Comparison of ENCODE assay signal across 21 mouse cellular contexts in genomic region chr8:91506682-91507257, GRCm38 (mm10).
DNase-seq lines count a peak whose midpoint lies in the region; ATAC-seq and TF ChIP-seq lines count a peak whose summit lies in the region.
"Had no signal": no experiment of that assay in that cellular context is flagged by ENCODE, and none has a peak within 500 bp of the region (broad histone marks: within the 10 kb centered on the region; RNA-seq: fewer than 3 reads in every experiment).

No protein-coding gene starts in this region.

- no peak for TF ChIP-seq RAD21 in MEL (IDR thresholded peaks at IDR 0.05; ENCODE audit: low read depth, low read length)

- no peak overlapping the region for H3K9ac ChIP-seq in liver, adult 2 months (ENCODE audit: low read depth, low read length)
- no peak overlapping the region for H3K9ac ChIP-seq in liver, postnatal 0 days (replicated peaks)
- H3K9ac ChIP-seq in MEL (ENCODE audit: control insufficient read depth, low read depth, low read length, poor library complexity, severe bottlenecking), result no peak overlapping the region
- H3K9ac ChIP-seq: embryonic facial prominence, embryonic 12.5 days; forebrain, embryonic 13.5 days; forebrain, embryonic 15.5 days; forebrain, postnatal 0 days had no signal

- H3K27ac ChIP-seq in liver, adult 2 months (replicated peaks; ENCODE audit: insufficient read depth, low read depth, low read length), result 0 out of 2 replicates have a peak overlapping the region, but pooled peaks have one; percentile 16
- no peak overlapping the region for H3K27ac ChIP-seq in liver, postnatal 0 days (ENCODE audit: low read depth)
- peak overlapping the region; percentile 89 for H3K27ac ChIP-seq in MEL (ENCODE audit: control insufficient read depth, low read depth, low read length)
- H3K27ac ChIP-seq: embryonic facial prominence, embryonic 10.5 days; embryonic facial prominence, embryonic 12.5 days; forebrain, embryonic 13.5 days; forebrain, embryonic 15.5 days had no signal

- no peak for TF ChIP-seq CTCF in liver, adult 2 months (IDR thresholded peaks at IDR 0.05; ENCODE audit: low read depth, low read length)
- TF ChIP-seq CTCF in liver, postnatal 0 days (IDR thresholded peaks at IDR 0.05; ENCODE audit: low read depth), result no peak
- TF ChIP-seq CTCF in MEL (IDR thresholded peaks at IDR 0.05 in 2 of 3, conservative IDR thresholded peaks at IDR 0.05 in 1 of 3; ENCODE audit: control insufficient read depth in 1 of 3, insufficient read depth in 1 of 3, low read depth in 2 of 3, low read length in 3 of 3, poor library complexity in 1 of 3, severe bottlenecking in 1 of 3), result no peak

- 73% methylated on average over 6 of the region's 6 CpGs for WGBS in liver, adult 2 months
- WGBS in liver, postnatal 0 days (ENCODE audit: insufficient replicate concordance), result 80% methylated on average over 6 of the region's 6 CpGs

- TF ChIP-seq POLR2A in liver, adult 2 months (IDR thresholded peaks at IDR 0.05; ENCODE audit: extremely low read depth, insufficient read depth, low read length), result no peak
- no peak for TF ChIP-seq POLR2A in MEL (IDR thresholded peaks at IDR 0.05; ENCODE audit: control insufficient read depth in 1 of 2, insufficient read depth in 1 of 2, low read depth in 1 of 2, low read length in 2 of 2, poor library complexity in 1 of 2)
- TF ChIP-seq POLR2A in myocyte (IDR thresholded peaks at IDR 0.05; ENCODE audit: insufficient read length, low read depth), result no peak

- H3K4me1 ChIP-seq in liver, adult 2 months (ENCODE audit: control insufficient read depth, insufficient read depth, low read length), result peaks cover 12% of the 10 kb centered on the region
- H3K4me1 ChIP-seq in liver, postnatal 0 days (ENCODE audit: insufficient read depth), result peaks cover 6% of the 10 kb centered on the region
- H3K4me1 ChIP-seq in MEL (ENCODE audit: control insufficient read depth in 1 of 2, insufficient read depth in 2 of 2, low read length in 2 of 2), result peaks cover 34 to 38% of the 10 kb centered on the region in 2 experiments

- TF ChIP-seq EP300 in liver, postnatal 0 days (IDR thresholded peaks at IDR 0.05; ENCODE audit: low read depth), result no peak
- TF ChIP-seq EP300 in MEL (IDR thresholded peaks at IDR 0.05; ENCODE audit: low read depth in 1 of 2, low read length in 2 of 2), result no peak

- ATAC-seq in liver, postnatal 0 days, result no peak
- ATAC-seq: activated CD4-positive, CD25-positive, alpha-beta regulatory T cell, adult 4 months; forebrain, embryonic 13.5 days; forebrain, embryonic 15.5 days; forebrain, postnatal 0 days; Patski had no signal

- 0 out of 2 replicates have a peak, but pooled peaks cover 3% of the 10 kb centered on the region for H3K79me2 ChIP-seq in liver, adult 2 months (ENCODE audit: control insufficient read depth, insufficient read depth, low read length)
- H3K79me2 ChIP-seq in MEL (ENCODE audit: control insufficient read depth, insufficient read depth, low read length, poor library complexity) (no peaks in the 10 kb centered on the region), myocyte (ENCODE audit: control insufficient read depth, insufficient read depth) (no peaks in the 10 kb centered on the region)

- no peaks in the 10 kb centered on the region for H3K9me3 ChIP-seq in liver, postnatal 0 days (ENCODE audit: low read length)
- no peaks in the 10 kb centered on the region for H3K9me3 ChIP-seq in MEL (replicated peaks; ENCODE audit: insufficient read depth, low read length)
- H3K9me3 ChIP-seq: embryonic facial prominence, embryonic 10.5 days; embryonic facial prominence, embryonic 12.5 days; forebrain, embryonic 13.5 days; forebrain, embryonic 15.5 days; G1E had no signal

- no peaks in the 10 kb centered on the region for H3K27me3 ChIP-seq in liver, adult 2 months (ENCODE audit: control insufficient read depth, insufficient read depth, low read length)
- H3K27me3 ChIP-seq in liver, postnatal 0 days (ENCODE audit: insufficient read depth, low read length), result no peaks in the 10 kb centered on the region
- H3K27me3 ChIP-seq in MEL (ENCODE audit: control insufficient read depth in 1 of 2, insufficient read depth in 2 of 2, low read length in 2 of 2) (no peaks in the 10 kb centered on the region), myocyte (ENCODE audit: control insufficient read depth, insufficient read depth, insufficient read length) (no peaks in the 10 kb centered on the region)
- H3K27me3 ChIP-seq: CH12.LX; embryonic facial prominence, embryonic 12.5 days; forebrain, embryonic 15.5 days; Patski had no signal

- H3K36me3 ChIP-seq in liver, adult 2 months (ENCODE audit: control insufficient read depth, insufficient read depth, low read length), result no peaks in the 10 kb centered on the region
- H3K36me3 ChIP-seq in liver, postnatal 0 days (replicated peaks; ENCODE audit: insufficient read depth, low read length), result no peaks in the 10 kb centered on the region; the same call in 1 of the 2 replicates
- H3K36me3 ChIP-seq in MEL (ENCODE audit: control insufficient read depth in 1 of 2, insufficient read depth in 2 of 2, low read length in 2 of 2), result peaks cover 0 to 35% of the 10 kb centered on the region in 2 experiments; a peak in 3 of 4 replicates
- H3K36me3 ChIP-seq in myocyte (ENCODE audit: control insufficient read depth, insufficient read depth), result no peaks in the 10 kb centered on the region
- H3K36me3 ChIP-seq: embryonic facial prominence, embryonic 10.5 days; embryonic facial prominence, embryonic 12.5 days; forebrain, embryonic 15.5 days had no signal

- no peak overlapping the region for H3K4me3 ChIP-seq in liver, adult 2 months (ENCODE audit: insufficient read depth, low read depth, low read length)
- H3K4me3 ChIP-seq in liver, postnatal 0 days (ENCODE audit: low read depth, low read length), result no peak overlapping the region
- H3K4me3 ChIP-seq in MEL (ENCODE audit: control insufficient read depth in 1 of 2, insufficient read depth in 1 of 2, low read depth in 2 of 2, low read length in 2 of 2) (no peak overlapping the region), myocyte (no peak overlapping the region)
- H3K4me3 ChIP-seq: embryonic facial prominence, embryonic 10.5 days; embryonic facial prominence, embryonic 12.5 days; forebrain, embryonic 13.5 days; forebrain, embryonic 15.5 days had no signal

- peak; percentile 54 for DNase-seq in liver, adult 2 months (ENCODE audit: extremely low read depth, low read depth, low spot score)
- no peak for DNase-seq in liver, postnatal 0 days
- DNase-seq in MEL (ENCODE audit: low read depth, low spot score), result no peak
- DNase-seq in spleen, postnatal 36 days (ENCODE audit: low spot score in 2 of 2), result no peak
- DNase-seq: adrenal gland, postnatal 25 days; B cell, adult 2 months; cerebellum, adult 11-12 months; cerebellum, adult 2 months; cerebellum, adult 9-10 months; cerebellum, postnatal 10 days; cerebellum, postnatal 25 days; forebrain, postnatal 0 days had no signal

- no peak overlapping the region for H3ac ChIP-seq in myocyte (ENCODE audit: control insufficient read depth, insufficient read length)

- no peak overlapping the region for H3K4me2 ChIP-seq in liver, postnatal 0 days (ENCODE audit: low read depth, low read length)
- H3K4me2 ChIP-seq in myocyte (ENCODE audit: low read depth), result peak overlapping the region; percentile 32
- H3K4me2 ChIP-seq: embryonic facial prominence, embryonic 12.5 days; forebrain, embryonic 13.5 days; forebrain, embryonic 15.5 days had no signal

TF ChIP-seq in MEL, 35 proteins besides CTCF, POLR2A, EP300 and RAD21:
- TF ChIP-seq JUND (IDR thresholded peaks at IDR 0.05; ENCODE audit: low read depth, low read length) (no peak), CHD2 (IDR thresholded peaks at IDR 0.05; ENCODE audit: low read length) (no peak), POLR2AphosphoS2 (IDR thresholded peaks at IDR 0.05; ENCODE audit: low read length) (no peak)

TF ChIP-seq in myocyte, 11 proteins besides CTCF, POLR2A, EP300 and RAD21:
- TF ChIP-seq SRF (IDR thresholded peaks at IDR 0.05; ENCODE audit: control insufficient read depth, insufficient read length, low read depth) (no peak), TCF12 (IDR thresholded peaks at IDR 0.05; ENCODE audit: insufficient read depth, poor library complexity, severe bottlenecking) (no peak), POLR2AphosphoS2 (IDR thresholded peaks at IDR 0.05; ENCODE audit: insufficient read length, low read depth) (no peak), MYOD1 (IDR thresholded peaks at IDR 0.05; ENCODE audit: control insufficient read depth in 1 of 3, insufficient read length in 2 of 3, low read depth in 2 of 3) (peak in 1 of 3 experiments; percentile 54), E2F4 (IDR thresholded peaks at IDR 0.05; ENCODE audit: insufficient read depth) (no peak), CEBPB (IDR thresholded peaks at IDR 0.05; ENCODE audit: insufficient read depth, poor library complexity, severe bottlenecking) (peak; percentile 43; the same call in 1 of the 2 replicates), TCF3 (IDR thresholded peaks at IDR 0.05; ENCODE audit: insufficient read length, low read depth) (no peak), MYOG (IDR thresholded peaks at IDR 0.05; ENCODE audit: control insufficient read depth in 1 of 3, insufficient read depth in 1 of 3, insufficient read length in 2 of 3, low read depth in 2 of 3) (peak in 1 of 3 experiments; percentile 52)
